Mouse (Mus musculus) hindbrain, embryonic 14.5 days (tissue): Measurements from ENCODE around the gene Rhot2. TPM values are rescaled to one million over a fixed set of nuclear protein-coding genes. Genes with fewer than 3 reads are reported as not detected.

Source experiments
- ATAC-seq: fragments of 200-750 bp; cut with Nextera tagmentation; 2 replicates; pipeline ENCODE4 v1.8.0; 2017; ENCODE audit warnings: moderate number of reproducible peaks, mild to moderate bottlenecking, moderate TSS enrichment, moderate library complexity; ENCODE audit not compliant: low FRiP score
- DNase-seq: peaks from one replicate; pipeline ENCODE4 v3.0.0-alpha.2; 2015; ENCODE audit warnings: low spot score
- H3K27ac ChIP-seq: fragments of 300-500 bp; sonication (generic); 2 replicates; pipeline ENCODE4 v1.5.1; 2014; ENCODE audit warnings: mild to moderate bottlenecking, moderate library complexity
- H3K27me3 ChIP-seq: fragments of 300-500 bp; sonication (generic); 2 replicates; pipeline ENCODE4 v1.6.1; 2014; ENCODE audit warnings: mild to moderate bottlenecking, low read length, mixed read lengths; ENCODE audit not compliant: control insufficient read depth, insufficient read depth
- H3K36me3 ChIP-seq: fragments of 300-500 bp; sonication (generic); replicated peaks from 2 replicates; pipeline ENCODE4 v1.6.1; 2014; ENCODE audit not compliant: control insufficient read depth, insufficient read depth
- H3K4me1 ChIP-seq: fragments of 300-500 bp; sonication (generic); replicated peaks from 2 replicates; pipeline ENCODE4 v1.6.1; 2014; ENCODE audit warnings: antibody characterized with exemption, low read length, mixed read lengths; ENCODE audit not compliant: control insufficient read depth, insufficient read depth
- H3K4me2 ChIP-seq: fragments of 300-500 bp; sonication (generic); replicated peaks from 2 replicates; pipeline ENCODE4 v1.6.1; 2014; ENCODE audit warnings: mild to moderate bottlenecking, moderate library complexity
- H3K4me3 ChIP-seq: fragments of 300-500 bp; sonication (generic); replicated peaks from 2 replicates; pipeline ENCODE4 v1.5.1; 2014; ENCODE audit warnings: mild to moderate bottlenecking, low read length
- H3K9ac ChIP-seq: fragments of 300-500 bp; sonication (generic); 2 replicates; pipeline ENCODE4 v1.6.1; 2014
- H3K9me3 ChIP-seq: fragments of 300-500 bp; sonication (generic); 2 replicates; pipeline ENCODE4 v1.6.1; 2016; ENCODE audit warnings: low read length; ENCODE audit not compliant: control insufficient read depth
- WGBS: fragments of 180-500 bp; shearing (Covaris S2); extraction: QIAGEN DNeasy Blood & Tissue Kit; methylation state at CpG from one replicate; pipeline ENCODE4 v1.1.7; 2014; 5-methylcytosine and 5-hydroxymethylcytosine counted together
- polyA plus RNA-seq: library from polyadenylated mRNA; unstranded; fragments of >200 nt; fragmentation: Nextera tagmentation; extraction: Ambion mirVana; gene quantifications from 2 replicates; pipeline ENCODE4 v1.2.1, GENCODE M21; 2014

The Rhot2 gene
- polyA plus RNA-seq, 1 experiment from 2014 or later, result 9.9 TPM

GRCm38 (mm10) chr17:25860832-25861703 is 16.4 kb upstream of the Rhot2 start, which contains the start of gene Wdr90:
Wdr90 (minus strand) TSS chr17:25861501.
- Histone ChIP-seq H3K4me1 (peaks cover 14% of the 10 kb centered on the region), H3K27me3 (no peaks in the 10 kb centered on the region), H3K27ac (peak within 1 kb of the TSS; percentile 90), H3K9me3 (no peaks in the 10 kb centered on the region), H3K4me3 (peak within 1 kb of the TSS; percentile 68), H3K4me2 (peak within 1 kb of the TSS; percentile 94), H3K9ac (peak within 1 kb of the TSS; percentile 83), H3K36me3 (no peaks in the 10 kb centered on the region)
- WGBS, result 4% methylated on average over 61 of the region's 65 CpGs
- DNase-seq (peak; percentile 95), ATAC-seq (peak; percentile 93)

- Histone ChIP-seq H3K9ac (peak overlapping the region; percentile 83; the same call in 1 of the 2 replicates), H3K4me1 (peaks cover 14% of the 10 kb centered on the region), H3K27ac (no peak overlapping the region), H3K4me2 (peak overlapping the region; percentile 94), H3K9me3 (no peaks in the 10 kb centered on the region), H3K4me3 (peak overlapping the region; percentile 68; the same call in 1 of the 2 replicates), H3K27me3 (no peaks in the 10 kb centered on the region), H3K36me3 (no peaks in the 10 kb centered on the region)
- 94% methylated on average over 6 of the region's 6 CpGs for WGBS
- ATAC-seq (no peak), DNase-seq (no peak)
Observed at GRCm38 (mm10) chr17:25860229-25860628, 15.6 kb upstream of the Rhot2 start.

- no peaks in the 10 kb centered on the region for H3K9me3 ChIP-seq
- H3K36me3 ChIP-seq, result peaks cover 54% of the 10 kb centered on the region
- H3K4me3 ChIP-seq, result peak overlapping the region; percentile 82
- no peak for DNase-seq
- no peaks in the 10 kb centered on the region for H3K27me3 ChIP-seq
- H3K9ac ChIP-seq, result peak overlapping the region; percentile 86
- H3K4me1 ChIP-seq, result peaks cover 9% of the 10 kb centered on the region; the same call in 1 of the 2 replicates
- peak overlapping the region; percentile 66 for H3K27ac ChIP-seq
- WGBS, result 4% methylated on average over 37 of the region's 38 CpGs
- ATAC-seq, result peak; percentile 42
- H3K4me2 ChIP-seq, result peak overlapping the region; percentile 95
Observed at GRCm38 (mm10) chr17:25843636-25844395, 835 bp downstream of the Rhot2 start.

GRCm38 (mm10) chr17:25843122-25843521 is 1.5 kb downstream of the Rhot2 start:
- WGBS, result 94% methylated on average over 4 of the region's 4 CpGs
- Histone ChIP-seq H3K4me2 (peak overlapping the region; percentile 95), H3K9me3 (no peaks in the 10 kb centered on the region), H3K4me1 (peaks cover 10% of the 10 kb centered on the region; the same call in 1 of the 2 replicates), H3K9ac (0 out of 2 replicates have a peak overlapping the region, but pooled peaks have one; percentile 20), H3K36me3 (peaks cover 57% of the 10 kb centered on the region), H3K4me3 (peak overlapping the region; percentile 82), H3K27me3 (no peaks in the 10 kb centered on the region), H3K27ac (no peak overlapping the region)
- DNase-seq, result no peak
- no peak for ATAC-seq

- H3K4me1 ChIP-seq, result peaks cover 16% of the 10 kb centered on the region
- no peak overlapping the region for H3K9ac ChIP-seq
- WGBS, result 85% methylated on average over 3 of the region's 3 CpGs
- peaks cover 56% of the 10 kb centered on the region for H3K36me3 ChIP-seq
- H3K27me3 ChIP-seq, result no peaks in the 10 kb centered on the region
- ATAC-seq (no peak), DNase-seq (no peak)
- no peak overlapping the region for H3K27ac ChIP-seq
- H3K4me2 ChIP-seq, result no peak overlapping the region
- no peaks in the 10 kb centered on the region for H3K9me3 ChIP-seq
- no peak overlapping the region for H3K4me3 ChIP-seq
Observed at GRCm38 (mm10) chr17:25842509-25842908, 2.1 kb downstream of the Rhot2 start.

GRCm38 (mm10) chr17:25841117-25841880 is 3.4 kb downstream of the Rhot2 start, which contains the start of gene Gm20683:
Gm20683 (minus strand) TSS chr17:25841763.
- Histone ChIP-seq H3K9me3 (no peaks in the 10 kb centered on the region), H3K36me3 (peaks cover 53% of the 10 kb centered on the region), H3K9ac (no peak within 1 kb of the TSS), H3K4me3 (no peak within 1 kb of the TSS), H3K4me1 (peaks cover 28% of the 10 kb centered on the region), H3K27ac (no peak within 1 kb of the TSS), H3K27me3 (no peaks in the 10 kb centered on the region), H3K4me2 (no peak within 1 kb of the TSS)
- WGBS, result 97% methylated on average over 22 of the region's 22 CpGs
- DNase-seq, result no peak
- ATAC-seq, result no peak

- H3K27ac ChIP-seq, result no peak overlapping the region
- H3K4me3 ChIP-seq, result no peak overlapping the region
- H3K9me3 ChIP-seq, result no peaks in the 10 kb centered on the region
- DNase-seq (no peak), ATAC-seq (no peak)
- peaks cover 51% of the 10 kb centered on the region for H3K36me3 ChIP-seq
- H3K4me2 ChIP-seq, result no peak overlapping the region
- no peaks in the 10 kb centered on the region for H3K27me3 ChIP-seq
- H3K9ac ChIP-seq, result no peak overlapping the region
- 94% methylated on average over 6 of the region's 6 CpGs for WGBS
- peaks cover 36% of the 10 kb centered on the region for H3K4me1 ChIP-seq
Observed at GRCm38 (mm10) chr17:25840519-25840918, 4.1 kb downstream of the Rhot2 start.

- Histone ChIP-seq H3K36me3 (peaks cover 50% of the 10 kb centered on the region), H3K4me3 (no peak overlapping the region), H3K9ac (no peak overlapping the region), H3K9me3 (no peaks in the 10 kb centered on the region), H3K27ac (no peak overlapping the region), H3K27me3 (no peaks in the 10 kb centered on the region), H3K4me1 (peaks cover 45% of the 10 kb centered on the region), H3K4me2 (no peak overlapping the region)
- DNase-seq (no peak), ATAC-seq (no peak)
- 87% methylated on average over 14 of the region's 14 CpGs for WGBS
Observed at GRCm38 (mm10) chr17:25839455-25840235, 5.0 kb downstream of the Rhot2 start.
